In the genomic region with DNA sequence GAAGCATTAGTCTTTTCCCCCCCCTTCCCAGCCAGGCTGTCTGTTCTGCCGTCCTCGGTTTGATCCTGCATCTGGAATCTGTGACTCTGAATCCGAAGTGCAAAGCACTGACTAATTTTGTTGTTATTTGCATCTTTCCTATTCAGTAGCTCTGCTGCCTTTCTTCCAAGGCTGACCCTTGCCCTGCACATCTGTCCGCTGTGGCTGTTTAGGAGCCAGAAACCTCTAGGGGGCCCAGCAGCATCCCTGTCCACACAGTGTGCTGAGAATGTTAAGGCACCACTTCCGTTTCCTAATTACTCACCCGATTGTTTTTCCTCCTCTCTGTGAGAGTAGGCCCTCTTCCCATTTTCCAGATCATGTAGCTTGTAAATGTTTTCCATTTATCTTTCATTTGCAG, we compare ENCODE assay signal across 15 mouse cellular contexts.
DNase-seq lines count a peak whose midpoint lies in the region; ATAC-seq and TF ChIP-seq lines count a peak whose summit lies in the region.
"Had no signal": no experiment of that assay in that cellular context is flagged by ENCODE, and none has a peak within 500 bp of the region (broad histone marks: within the 10 kb centered on the region; RNA-seq: fewer than 3 reads in every experiment).

No protein-coding gene starts in this region.

- no peak for TF ChIP-seq EP300 in lung, postnatal 0 days (IDR thresholded peaks at IDR 0.05)

- no peak overlapping the region for H3K27ac ChIP-seq in lung, postnatal 0 days (ENCODE audit: low read length)
- H3K27ac ChIP-seq in forebrain, postnatal 0 days (ENCODE audit: low read depth, low read length) = no peak overlapping the region
- H3K27ac ChIP-seq: heart, embryonic 13.5 days; liver, embryonic 12.5 days had no signal

- 34% methylated on average over 6 of the region's 6 CpGs for WGBS in lung, postnatal 0 days
- 13% methylated on average over 6 of the region's 6 CpGs for WGBS in forebrain, postnatal 0 days

- 0 out of 2 replicates have a peak, but pooled peaks have one; percentile 7 for TF ChIP-seq CTCF in lung, postnatal 0 days (IDR thresholded peaks at IDR 0.05)
- TF ChIP-seq CTCF in forebrain, postnatal 0 days (IDR thresholded peaks at IDR 0.05; ENCODE audit: low read depth) = no peak

- no peaks in the 10 kb centered on the region for H3K27me3 ChIP-seq in lung, postnatal 0 days (replicated peaks; ENCODE audit: insufficient read depth, low read length)
- H3K27me3 ChIP-seq in forebrain, postnatal 0 days (ENCODE audit: insufficient read depth, low read length) = no peaks in the 10 kb centered on the region
- H3K27me3 ChIP-seq: heart, embryonic 13.5 days; liver, embryonic 12.5 days had no signal

- no peaks in the 10 kb centered on the region for H3K36me3 ChIP-seq in lung, postnatal 0 days (ENCODE audit: insufficient read depth, low read length)
- no peaks in the 10 kb centered on the region for H3K36me3 ChIP-seq in forebrain, postnatal 0 days (ENCODE audit: insufficient read depth)
- H3K36me3 ChIP-seq: heart, embryonic 13.5 days; liver, embryonic 12.5 days had no signal

- DNase-seq in frontal cortex, postnatal 10 days (ENCODE audit: low spot score in 2 of 2) = no peak
- no peak for DNase-seq in lung, postnatal 0 days (ENCODE audit: low spot score)
- DNase-seq in lung, postnatal 4 days = no peak
- DNase-seq in forebrain, postnatal 0 days = no peak
- peak; percentile 27 for DNase-seq in retina, postnatal 1 day
- no peak for DNase-seq in Muller cell, postnatal 12 days (ENCODE audit: inconsistent ontology term)
- DNase-seq in ovary, postnatal 36 days (ENCODE audit: low spot score) = no peak
- DNase-seq: adrenal gland, postnatal 36 days; cerebellum, adult 11 months; gastrocnemius, postnatal 36 days; spleen, adult 18-20 months had no signal

- H3K9ac ChIP-seq in lung, postnatal 0 days (replicated peaks; ENCODE audit: low read depth) = no peak overlapping the region
- no peak overlapping the region for H3K9ac ChIP-seq in forebrain, postnatal 0 days
- H3K9ac ChIP-seq: heart, embryonic 13.5 days; liver, embryonic 12.5 days had no signal

- H3K4me2 ChIP-seq in lung, postnatal 0 days (replicated peaks; ENCODE audit: low read depth, low read length) = no peak overlapping the region
- H3K4me2 ChIP-seq in forebrain, postnatal 0 days (ENCODE audit: low read depth) = no peak overlapping the region
- H3K4me2 ChIP-seq: heart, embryonic 13.5 days; liver, embryonic 12.5 days had no signal

- no peaks in the 10 kb centered on the region for H3K4me1 ChIP-seq in lung, postnatal 0 days (ENCODE audit: insufficient read depth, low read depth, low read length)
- no peaks in the 10 kb centered on the region for H3K4me1 ChIP-seq in forebrain, postnatal 0 days (ENCODE audit: insufficient read depth)
- H3K4me1 ChIP-seq: heart, embryonic 13.5 days; liver, embryonic 12.5 days had no signal

- no peaks in the 10 kb centered on the region for H3K9me3 ChIP-seq in lung, postnatal 0 days (ENCODE audit: low read length)
- H3K9me3 ChIP-seq in forebrain, postnatal 0 days (ENCODE audit: low read length) = no peaks in the 10 kb centered on the region
- H3K9me3 ChIP-seq: heart, embryonic 13.5 days; liver, embryonic 12.5 days had no signal

- no peak overlapping the region for H3K4me3 ChIP-seq in lung, postnatal 0 days (ENCODE audit: low read depth, low read length)
- no peak overlapping the region for H3K4me3 ChIP-seq in forebrain, postnatal 0 days (ENCODE audit: low read depth, low read length)
- H3K4me3 ChIP-seq: heart, embryonic 13.5 days; liver, embryonic 12.5 days; myocyte had no signal

- ATAC-seq in frontal cortex, adult (ENCODE audit: low TSS enrichment) = 0 out of 2 replicates have a peak, but pooled peaks have one; percentile 13
- no peak for ATAC-seq in lung, postnatal 0 days
- ATAC-seq in forebrain, postnatal 0 days = peak; percentile 23; the same call in 1 of the 2 replicates
- ATAC-seq: liver, embryonic 12.5 days had no signal
